Mouse (Mus musculus) heart, embryonic 11.5 days (tissue): ENCODE data around the gene Gapdhs. TPM values are rescaled to one million over a fixed set of nuclear protein-coding genes. Genes with fewer than 3 reads are reported as not detected.
"Not testable (repeated sequence)": the region's sequence is repeated elsewhere in the genome, so short reads cannot be mapped to it uniquely, and the experiment has no call there.

ENCODE experiments used
- ATAC-seq: fragments of 200-750 bp; cut with Nextera tagmentation; replicated peaks from 2 replicates; pipeline ENCODE4 v1.8.0; 2017; ENCODE audit warnings: moderate library complexity; ENCODE audit not compliant: insufficient number of reproducible peaks, low FRiP score, low TSS enrichment
- H3K27ac ChIP-seq: fragments of 300-500 bp; sonication (generic); 2 replicates; pipeline ENCODE4 v1.5.1; 2014; ENCODE audit warnings: mild to moderate bottlenecking, low read depth, low read length
- H3K27me3 ChIP-seq: fragments of 300-500 bp; sonication (generic); 2 replicates; pipeline ENCODE4 v1.6.1; 2014; ENCODE audit warnings: mild to moderate bottlenecking, low read length, mixed read lengths; ENCODE audit not compliant: control insufficient read depth, insufficient read depth
- H3K36me3 ChIP-seq: fragments of 300-500 bp; sonication (generic); 2 replicates; pipeline ENCODE4 v1.6.1; 2014; ENCODE audit warnings: mild to moderate bottlenecking, low read length, moderate library complexity, mixed read lengths; ENCODE audit not compliant: control insufficient read depth, insufficient read depth
- H3K4me1 ChIP-seq: fragments of 300-500 bp; sonication (generic); 2 replicates; pipeline ENCODE4 v1.6.1; 2014; ENCODE audit warnings: low read length; ENCODE audit not compliant: control insufficient read depth, insufficient read depth
- H3K4me2 ChIP-seq: fragments of 300-500 bp; sonication (generic); 2 replicates; pipeline ENCODE4 v1.6.1; 2014; ENCODE audit warnings: mild to moderate bottlenecking, moderate library complexity
- H3K4me3 ChIP-seq: fragments of 300-500 bp; sonication (generic); 2 replicates; pipeline ENCODE4 v1.5.1; 2014; ENCODE audit warnings: low read depth, low read length
- H3K9ac ChIP-seq: fragments of 300-500 bp; sonication (generic); 2 replicates; pipeline ENCODE4 v1.6.1; 2014; ENCODE audit warnings: mild to moderate bottlenecking, low read depth, low read length, moderate library complexity
- H3K9me3 ChIP-seq: fragments of 300-500 bp; sonication (generic); replicated peaks from 2 replicates; pipeline ENCODE4 v1.6.1; 2016; ENCODE audit warnings: low read length; ENCODE audit not compliant: control insufficient read depth
- WGBS: fragments of 180-500 bp; shearing (Covaris S2); extraction: QIAGEN DNeasy Blood & Tissue Kit; methylation state at CpG from one replicate; pipeline ENCODE4 v1.1.7; 2014; ENCODE audit not compliant: insufficient replicate concordance; 5-methylcytosine and 5-hydroxymethylcytosine counted together
- polyA plus RNA-seq: library from polyadenylated mRNA; unstranded; fragments of >200 nt; fragmentation: Nextera tagmentation; extraction: Ambion mirVana; gene quantifications from 2 replicates; pipeline ENCODE4 v1.2.1, GENCODE M21; 2014

Gene Gapdhs
- polyA plus RNA-seq, 1 experiment from 2014 or later: 0.36 TPM

- WGBS: 29% methylated on average over 15 of the region's 22 CpGs
- H3K9ac ChIP-seq: peak overlapping the region; percentile 92
- peaks cover 13% of the 10 kb centered on the region for H3K4me1 ChIP-seq
- peak overlapping the region; percentile 81 for H3K4me3 ChIP-seq
- not testable (repeated sequence) for H3K9me3 ChIP-seq, ATAC-seq, H3K27me3 ChIP-seq
- H3K27ac ChIP-seq: peak overlapping the region; percentile 83
- H3K36me3 ChIP-seq: peaks cover 18% of the 10 kb centered on the region
- peak overlapping the region; percentile 89 for H3K4me2 ChIP-seq
These were observed 13.3 kb downstream of the Gapdhs start for GRCm38 (mm10) chr7:30730064-30730722.

GRCm38 (mm10) chr7:30729396-30730063 is 14.0 kb downstream of the Gapdhs start, which contains the start of gene Tmem147:
Gene Tmem147 (minus strand): TSS chr7:30729540.
- Histone ChIP-seq H3K27ac (peak within 1 kb of the TSS; percentile 83), H3K9me3 (no peaks in the 10 kb centered on the region), H3K27me3 (no peaks in the 10 kb centered on the region), H3K4me1 (peaks cover 13% of the 10 kb centered on the region), H3K36me3 (peaks cover 15% of the 10 kb centered on the region), H3K9ac (peak within 1 kb of the TSS; percentile 92), H3K4me3 (peak within 1 kb of the TSS; percentile 81), H3K4me2 (peak within 1 kb of the TSS; percentile 89)
- WGBS: under 1% methylated on average over 60 of the region's 60 CpGs
- ATAC-seq: peak; percentile 96

GRCm38 (mm10) chr7:30728739-30729395 is 14.6 kb downstream of the Gapdhs start:
- WGBS: 7% methylated on average over 26 of the region's 26 CpGs
- Histone ChIP-seq H3K4me1 (peaks cover 13% of the 10 kb centered on the region), H3K4me3 (peak overlapping the region; percentile 81), H3K36me3 (peaks cover 14% of the 10 kb centered on the region; the same call in 1 of the 2 replicates), H3K4me2 (peak overlapping the region; percentile 89), H3K9ac (peak overlapping the region; percentile 92), H3K27me3 (no peaks in the 10 kb centered on the region), H3K9me3 (no peaks in the 10 kb centered on the region), H3K27ac (no peak overlapping the region)
- peak; percentile 15; the same call in 1 of the 2 replicates for ATAC-seq

- Histone ChIP-seq H3K4me1 (peaks cover 13% of the 10 kb centered on the region), H3K9ac (peak overlapping the region; percentile 92; the same call in 1 of the 2 replicates), H3K4me2 (peak overlapping the region; percentile 89), H3K27ac (no peak overlapping the region), H3K36me3 (peaks cover 7% of the 10 kb centered on the region; the same call in 1 of the 2 replicates), H3K27me3 (no peaks in the 10 kb centered on the region), H3K4me3 (peak overlapping the region; percentile 81), H3K9me3 (no peaks in the 10 kb centered on the region)
- WGBS: 84% methylated on average over 6 of the region's 6 CpGs
- no peak for ATAC-seq
These were observed 15.3 kb downstream of the Gapdhs start for GRCm38 (mm10) chr7:30728214-30728613.

GRCm38 (mm10) chr7:30723274-30723953 is 20.1 kb downstream of the Gapdhs start:
- H3K36me3 ChIP-seq: 0 out of 2 replicates have a peak, but pooled peaks cover 2% of the 10 kb centered on the region
- no peak for ATAC-seq
- H3K9ac ChIP-seq: no peak overlapping the region
- H3K27ac ChIP-seq: no peak overlapping the region
- no peak overlapping the region for H3K4me3 ChIP-seq
- peaks cover 12% of the 10 kb centered on the region; the same call in 1 of the 2 replicates for H3K27me3 ChIP-seq
- peaks cover 3% of the 10 kb centered on the region for H3K4me1 ChIP-seq
- H3K9me3 ChIP-seq: no peaks in the 10 kb centered on the region
- H3K4me2 ChIP-seq: no peak overlapping the region
- 68% methylated on average over 6 of the region's 6 CpGs for WGBS

- Histone ChIP-seq H3K36me3 (no peaks in the 10 kb centered on the region), H3K4me2 (no peak overlapping the region), H3K27me3 (peaks cover 30% of the 10 kb centered on the region), H3K4me1 (no peaks in the 10 kb centered on the region), H3K4me3 (no peak overlapping the region), H3K27ac (no peak overlapping the region), H3K9ac (no peak overlapping the region), H3K9me3 (no peaks in the 10 kb centered on the region)
- WGBS: 80% methylated on average over 7 of the region's 7 CpGs
- ATAC-seq: no peak
These were observed 22.2 kb downstream of the Gapdhs start for GRCm38 (mm10) chr7:30721286-30721685.

GRCm38 (mm10) chr7:30719669-30720068 is 23.8 kb downstream of the Gapdhs start:
- no peak for ATAC-seq
- no peaks in the 10 kb centered on the region for H3K4me1 ChIP-seq
- no peak overlapping the region for H3K4me2 ChIP-seq
- no peak overlapping the region for H3K9ac ChIP-seq
- H3K9me3 ChIP-seq: no peaks in the 10 kb centered on the region
- WGBS: 90% methylated on average over 5 of the region's 5 CpGs
- no peak overlapping the region for H3K27ac ChIP-seq
- H3K36me3 ChIP-seq: no peaks in the 10 kb centered on the region
- H3K4me3 ChIP-seq: no peak overlapping the region
- H3K27me3 ChIP-seq: peaks cover 44% of the 10 kb centered on the region

GRCm38 (mm10) chr7:30717716-30718046 is 25.8 kb downstream of the Gapdhs start:
- 12% methylated on average over 14 of the region's 14 CpGs for WGBS
- peaks cover 46% of the 10 kb centered on the region for H3K27me3 ChIP-seq
- H3K4me2 ChIP-seq: peak overlapping the region; percentile 56
- ATAC-seq: peak; percentile 1; the same call in 1 of the 2 replicates
- no peaks in the 10 kb centered on the region for H3K4me1 ChIP-seq
- peak overlapping the region; percentile 26 for H3K4me3 ChIP-seq
- H3K27ac ChIP-seq: no peak overlapping the region
- no peaks in the 10 kb centered on the region for H3K9me3 ChIP-seq
- H3K9ac ChIP-seq: no peak overlapping the region
- no peaks in the 10 kb centered on the region for H3K36me3 ChIP-seq
